Mouse (Mus musculus) heart, postnatal 4 days (tissue): ENCODE results near the gene Ppp3ca. TPM values are rescaled to one million over a fixed set of nuclear protein-coding genes. Genes with fewer than 3 reads are reported as not detected.
A peak's percentile ranks its signal among the peaks of the same experiment; 100 is the strongest.

ENCODE experiments used
- DNase-seq: peaks from one replicate; pipeline ENCODE4 v3.0.0; 2021
- total RNA-seq, 2 experiments: library from RNA; stranded (reverse); gene quantifications; 2 replicates each; pipeline ENCODE4 v1.2.3; 2021

The Ppp3ca gene
- total RNA-seq, 2 experiments from 2014 or later, result 56.4 to 62.2 TPM

DNA sequence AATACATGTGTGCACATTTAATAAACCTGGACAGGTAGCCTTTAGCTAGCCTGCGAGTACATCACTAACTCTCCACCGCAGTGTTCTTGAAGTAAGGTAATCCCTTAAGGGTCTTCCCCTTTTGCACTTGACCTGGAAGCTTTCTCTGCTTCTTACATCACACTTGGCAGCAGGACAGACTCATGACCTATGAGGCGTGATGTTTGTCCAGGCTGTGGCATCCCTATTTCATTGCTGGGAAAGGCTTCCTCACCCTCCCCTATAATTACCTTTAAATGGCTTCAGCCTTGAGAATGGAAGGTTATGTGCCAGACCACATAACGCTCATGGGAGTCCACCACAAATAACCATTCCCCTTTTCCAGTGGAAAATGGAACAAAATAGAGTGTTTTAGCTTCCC, 145.0 kb downstream of the Ppp3ca start:
- DNase-seq, result no peak

DNA sequence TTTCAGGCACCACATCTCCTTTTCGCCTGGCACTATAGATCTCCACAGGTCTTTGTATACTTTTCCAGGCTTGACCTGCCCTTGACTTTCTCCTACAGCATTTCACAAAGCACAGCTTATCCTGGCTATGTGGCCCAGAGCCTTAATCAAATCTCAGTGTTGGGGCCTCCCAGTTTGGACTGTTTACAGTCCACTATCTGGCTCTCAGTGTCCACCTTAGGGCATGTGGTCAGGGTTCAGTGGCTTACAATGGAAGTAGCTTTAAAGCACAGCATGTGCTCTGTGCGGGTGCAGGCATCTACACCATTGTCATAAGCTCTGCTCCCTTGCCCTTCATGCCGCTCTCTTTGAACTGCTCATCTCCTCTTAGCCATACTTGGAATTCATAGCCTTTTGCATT, 146.4 kb downstream of the Ppp3ca start:
- no peak for DNase-seq

DNA sequence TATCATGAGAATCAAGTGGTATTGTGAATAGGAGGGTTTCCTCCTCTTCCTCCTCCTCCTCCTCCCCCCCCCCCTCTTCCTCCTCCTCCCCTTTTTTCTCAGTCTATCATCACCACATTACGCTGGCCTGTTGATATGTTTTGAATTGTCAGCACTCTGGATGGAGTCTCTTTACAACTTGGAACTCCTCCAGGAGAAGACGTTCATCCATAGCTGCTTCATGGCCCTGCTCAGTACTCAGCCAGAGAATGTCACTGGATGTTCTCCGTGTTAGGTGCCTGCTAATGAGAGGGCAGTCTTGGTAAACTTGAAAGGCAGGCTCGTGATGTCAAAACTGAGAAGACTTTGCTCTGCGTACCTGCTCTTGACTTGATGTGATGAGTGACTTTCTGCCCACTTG, 149.1 kb downstream of the Ppp3ca start:
- DNase-seq, result no peak

DNA sequence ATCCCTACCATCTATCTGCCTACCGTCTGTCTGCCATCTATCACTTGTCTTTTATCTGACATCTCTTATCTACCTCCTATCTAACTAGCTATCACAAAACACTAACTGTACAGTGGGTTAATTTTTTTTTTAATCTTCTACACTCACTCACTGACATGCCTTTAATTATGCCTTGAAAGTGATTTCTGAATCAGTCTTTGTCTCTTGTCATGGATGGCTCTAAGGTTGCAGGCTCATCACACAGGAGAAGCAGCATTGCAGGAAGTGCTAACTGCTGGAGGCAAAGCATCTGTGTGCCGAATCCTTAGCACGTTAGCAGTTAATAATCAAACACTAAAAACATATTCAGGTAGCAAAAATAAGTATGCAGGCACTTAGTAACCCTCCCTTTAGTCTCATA, 151.1 kb downstream of the Ppp3ca start:
- DNase-seq, result no peak

DNA sequence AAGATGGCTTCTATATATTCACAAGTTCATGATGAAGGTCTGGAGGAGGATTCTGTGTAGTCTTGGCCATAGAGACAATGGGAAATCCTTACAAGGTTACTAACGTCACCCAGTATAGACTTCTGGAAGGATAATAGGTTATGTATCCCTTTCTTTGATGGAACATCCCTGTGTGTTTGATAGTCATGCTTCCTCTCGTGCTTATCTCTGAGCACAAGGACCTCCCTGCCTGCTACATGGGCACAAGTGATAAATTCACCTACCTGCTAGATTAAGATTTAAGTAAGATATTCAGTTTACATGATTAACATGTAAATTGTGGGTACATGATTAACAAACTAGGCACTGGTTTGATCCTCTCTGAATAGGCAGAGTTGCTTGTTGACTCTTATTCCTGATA, 152.1 kb downstream of the Ppp3ca start:
- DNase-seq, result no peak

DNA sequence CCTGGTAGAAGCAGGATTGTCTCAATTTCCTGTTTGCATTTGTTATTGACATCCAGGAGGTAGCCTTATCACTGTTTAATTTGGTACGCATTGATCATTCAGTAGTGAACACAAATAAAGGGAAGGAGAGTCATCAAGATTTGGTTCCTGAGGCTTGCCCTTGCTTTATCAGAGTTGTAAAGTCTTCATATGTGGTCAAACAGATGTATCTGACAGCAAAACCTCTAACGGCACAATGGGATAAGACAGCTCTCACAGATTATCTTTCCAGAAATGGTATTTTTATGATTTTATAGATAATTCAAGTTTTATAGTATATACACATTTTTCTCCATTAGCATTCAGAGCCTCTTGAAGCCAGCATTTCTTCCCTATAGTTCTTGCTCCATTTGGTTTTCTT, 152.5 kb downstream of the Ppp3ca start:
- no peak for DNase-seq

DNA sequence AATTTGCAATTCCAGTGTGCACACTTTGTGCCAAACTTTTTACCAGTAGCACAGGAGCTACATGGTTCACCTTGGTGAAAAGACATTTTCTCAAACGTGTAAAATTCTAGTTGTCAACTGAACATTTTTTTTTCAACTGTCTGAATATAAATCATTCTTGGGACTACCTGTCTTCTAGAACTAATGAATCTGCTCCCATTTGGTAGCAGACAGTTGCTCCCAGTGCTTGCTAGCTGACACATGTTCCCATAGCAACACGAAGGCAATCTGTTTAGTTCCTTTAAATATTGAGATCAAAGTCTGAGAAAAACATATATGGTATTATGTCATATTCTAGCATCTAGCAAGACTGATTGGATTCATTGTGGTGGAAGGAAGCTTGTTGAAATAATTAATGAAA, 158.5 kb downstream of the Ppp3ca start:
- DNase-seq, result no peak

DNA sequence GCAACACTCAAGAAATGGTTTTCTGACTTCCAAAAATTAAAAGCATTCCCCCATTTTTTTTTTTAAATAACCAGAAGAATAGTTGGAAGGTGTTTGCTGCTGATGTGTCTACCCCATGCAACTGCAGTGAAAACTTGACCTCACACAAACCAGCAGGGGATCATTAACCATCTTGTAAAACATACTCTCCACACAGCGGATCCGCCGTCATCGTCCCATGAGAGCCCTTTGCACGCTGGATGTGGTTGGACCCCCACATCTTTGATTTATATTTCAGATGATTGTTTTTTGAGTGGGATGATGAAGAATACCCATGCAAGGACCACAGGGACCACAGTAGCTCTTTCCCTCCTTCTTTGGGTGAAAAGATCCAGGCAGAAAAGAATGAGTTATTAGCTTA, 159.2 kb downstream of the Ppp3ca start:
- DNase-seq, result no peak

DNA sequence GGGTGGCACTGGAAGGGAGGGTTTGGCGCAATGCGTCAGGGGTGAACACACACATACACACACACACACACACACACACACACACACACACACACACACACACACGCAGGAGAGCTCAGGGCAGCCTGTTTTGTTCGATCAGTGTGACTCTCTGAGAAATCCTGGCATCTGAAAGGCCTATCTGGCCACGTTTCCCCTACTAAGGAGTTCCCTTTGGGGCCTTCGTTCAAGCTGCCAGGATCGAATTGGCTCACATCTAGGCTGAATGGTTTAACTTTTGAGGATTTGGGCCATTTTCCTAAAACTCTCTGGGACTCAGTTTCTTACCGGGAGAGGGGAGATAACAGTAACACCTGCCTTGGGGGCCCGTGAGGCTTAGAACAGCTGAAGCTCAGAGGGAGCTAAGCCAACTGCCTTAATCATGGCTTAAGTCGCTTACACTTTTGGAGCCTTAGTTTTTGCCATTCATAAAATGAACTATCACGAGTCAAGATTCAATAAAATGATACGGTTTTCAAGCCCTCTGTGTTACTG, 160.8 kb downstream of the Ppp3ca start:
- DNase-seq, result no peak

DNA sequence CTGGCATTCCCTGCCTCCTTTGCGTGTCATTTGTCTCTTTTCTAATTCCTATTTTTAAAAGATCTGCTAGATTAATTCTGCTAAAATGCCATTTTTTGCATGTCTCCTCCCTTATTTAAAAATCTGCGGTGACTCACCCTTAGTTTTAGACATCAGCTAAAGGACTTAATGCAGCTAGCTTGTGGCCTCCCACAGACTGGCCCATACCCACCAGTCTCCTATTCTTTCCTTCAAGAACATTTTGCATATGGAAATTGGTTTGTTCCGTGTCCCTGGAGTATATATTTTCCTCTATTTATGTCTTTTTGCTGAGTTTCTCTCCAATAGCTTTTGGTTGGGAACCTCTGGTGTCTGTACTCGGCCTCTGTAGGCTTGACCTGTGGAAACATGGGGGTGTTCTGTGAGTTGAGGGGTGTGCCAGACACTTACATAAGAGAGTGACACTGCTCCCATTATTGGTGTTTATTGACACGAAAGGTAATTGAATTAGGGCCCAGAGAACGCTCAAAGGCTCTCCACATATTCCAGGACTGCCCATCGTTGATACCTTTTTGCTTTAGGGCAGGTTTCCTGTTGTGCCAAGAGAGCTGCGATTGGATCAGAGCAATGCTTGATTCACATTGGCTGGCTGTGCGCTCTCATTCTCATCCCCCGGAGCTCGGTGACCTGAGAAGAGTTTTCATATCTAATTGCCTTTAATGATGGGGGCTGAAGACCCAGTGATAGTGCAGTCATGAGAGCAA, 163.2 kb downstream of the Ppp3ca start:
- no peak for DNase-seq

DNA sequence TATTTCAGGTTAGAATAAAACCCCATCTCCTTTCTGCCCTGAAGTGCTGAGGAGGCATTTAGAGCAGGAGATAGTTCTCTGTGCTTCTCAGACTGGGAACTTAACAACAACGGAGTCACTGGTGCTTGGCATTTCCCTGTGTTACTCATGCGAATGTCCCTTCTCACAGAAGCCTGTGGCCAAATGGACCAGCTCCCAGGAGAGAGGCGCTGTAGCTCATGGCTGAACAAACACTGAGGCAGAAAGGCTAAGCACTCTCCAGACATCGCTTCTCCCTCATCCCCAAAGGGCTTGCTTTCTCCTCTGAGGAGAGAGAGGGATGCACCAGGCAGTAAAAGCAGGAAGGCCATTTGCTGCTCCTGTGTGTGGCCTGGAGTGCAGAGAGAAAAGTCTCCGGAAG, 164.0 kb downstream of the Ppp3ca start:
- DNase-seq, result peak; percentile 27

DNA sequence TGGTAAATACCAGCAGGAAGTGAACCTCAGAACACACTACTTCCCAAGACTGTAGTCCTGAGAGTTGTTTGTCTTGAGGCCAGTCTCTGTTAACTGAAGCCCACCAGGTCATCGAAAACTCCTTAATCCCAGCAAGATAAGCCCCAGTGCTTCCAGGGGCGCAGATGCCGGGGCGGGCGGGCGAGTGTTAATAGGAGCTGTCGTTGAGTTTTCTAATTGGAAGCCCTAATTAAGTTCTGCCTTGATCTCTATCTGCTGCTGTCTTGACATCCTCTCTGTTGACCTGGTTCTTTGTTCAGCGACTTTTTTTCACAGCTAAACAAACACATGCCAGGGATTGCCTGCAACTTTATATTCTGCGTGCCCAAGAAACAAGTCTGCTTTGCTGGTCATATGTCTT, 165.9 kb downstream of the Ppp3ca start:
- no peak for DNase-seq

DNA sequence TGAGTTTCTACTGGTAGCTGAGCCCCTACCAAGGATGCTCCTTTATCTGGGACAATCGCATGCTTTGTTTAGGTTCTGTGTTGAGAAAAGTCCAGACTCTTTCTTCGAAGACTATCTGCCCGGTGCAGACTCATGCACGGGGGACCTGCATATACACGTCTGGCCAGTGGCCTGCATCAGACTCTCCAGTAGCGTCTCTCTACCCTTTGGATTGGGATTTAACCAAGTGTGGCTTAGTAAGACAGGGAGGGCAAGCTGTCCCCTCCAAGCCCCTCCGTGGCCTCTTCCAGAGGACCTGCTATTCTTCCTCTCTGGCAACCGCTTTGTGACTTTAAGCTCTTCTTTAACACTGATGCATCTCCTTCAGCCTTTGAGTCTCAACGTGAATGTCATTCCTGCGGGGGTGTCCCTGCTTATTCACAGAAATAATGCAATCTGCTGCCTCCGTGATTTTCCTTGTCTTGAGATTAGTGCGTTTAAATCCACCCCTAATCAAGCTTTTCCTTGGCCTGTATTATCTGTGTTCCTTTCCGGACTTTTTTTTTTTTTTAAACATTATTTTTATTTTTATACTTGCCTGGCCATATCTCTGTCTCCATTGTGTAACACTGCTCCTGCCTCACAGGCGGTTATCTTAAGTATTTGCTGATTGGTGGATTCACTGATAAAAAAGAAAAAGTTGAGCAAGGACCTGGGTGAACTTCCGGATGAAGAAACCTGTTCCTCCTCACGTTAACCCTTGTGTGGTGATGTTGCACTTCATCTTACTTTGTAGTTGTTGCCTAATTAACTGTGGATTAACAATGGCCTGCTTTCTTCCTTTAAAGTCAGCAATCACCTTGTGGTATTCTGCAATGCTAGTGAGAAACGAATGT, 166.6 kb downstream of the Ppp3ca start:
- no peak for DNase-seq

DNA sequence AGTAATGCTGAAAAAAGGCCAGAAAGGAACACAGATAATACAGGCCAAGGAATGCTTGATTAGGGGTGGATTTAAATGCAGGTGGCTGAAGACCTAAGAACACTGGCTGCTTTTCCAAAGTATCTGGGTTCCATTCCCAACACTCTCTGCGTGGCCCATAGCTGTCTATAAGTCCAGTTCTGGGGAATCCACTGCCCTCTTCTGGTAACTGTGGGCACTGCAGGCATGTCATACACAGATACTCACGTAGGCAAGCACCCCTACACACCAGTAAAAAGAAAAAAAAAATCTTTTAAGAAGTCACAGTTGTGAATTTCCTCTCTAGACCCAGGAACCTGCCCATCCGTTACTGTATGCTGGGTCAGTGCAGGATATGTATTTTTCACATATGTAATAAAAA, 167.7 kb downstream of the Ppp3ca start:
- DNase-seq, result peak; percentile 66

DNA sequence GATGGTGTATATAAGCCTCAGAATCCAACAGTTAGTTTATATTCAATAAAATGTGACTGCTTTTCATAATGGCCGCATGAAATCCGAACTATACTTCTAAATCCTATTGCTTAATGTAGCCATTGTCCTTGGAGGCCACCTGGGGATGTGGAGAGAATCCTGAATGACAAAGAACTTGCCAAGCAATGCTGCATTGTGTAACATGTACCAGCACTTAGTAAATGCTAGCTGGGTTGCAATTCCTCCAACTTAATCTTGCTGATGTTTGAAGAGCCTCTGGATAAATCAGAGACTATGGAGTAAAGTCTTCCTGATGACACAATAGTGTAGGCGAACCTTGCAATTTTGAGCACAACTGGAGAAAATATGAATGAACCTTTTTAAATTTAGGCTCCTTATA, 171.4 kb downstream of the Ppp3ca start:
- no peak for DNase-seq

DNA sequence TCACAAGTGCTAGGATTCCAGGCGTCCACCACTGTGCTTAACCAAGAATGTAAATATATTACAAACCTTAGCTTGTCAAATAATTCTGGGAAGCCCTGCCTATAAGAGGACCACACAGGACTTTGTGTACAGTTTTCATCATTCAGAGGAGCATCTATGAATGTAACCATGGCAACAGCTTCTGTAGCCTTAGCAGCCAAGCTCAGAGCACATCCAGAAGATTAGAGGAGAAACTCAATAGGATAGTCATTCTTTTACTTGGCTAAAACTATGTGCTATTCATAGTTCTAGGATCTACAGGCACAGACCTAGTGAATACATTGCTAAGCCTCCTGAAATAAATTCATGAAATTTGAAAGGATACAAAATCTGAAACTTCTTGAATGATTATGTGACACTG, 172.5 kb downstream of the Ppp3ca start:
- no peak for DNase-seq

DNA sequence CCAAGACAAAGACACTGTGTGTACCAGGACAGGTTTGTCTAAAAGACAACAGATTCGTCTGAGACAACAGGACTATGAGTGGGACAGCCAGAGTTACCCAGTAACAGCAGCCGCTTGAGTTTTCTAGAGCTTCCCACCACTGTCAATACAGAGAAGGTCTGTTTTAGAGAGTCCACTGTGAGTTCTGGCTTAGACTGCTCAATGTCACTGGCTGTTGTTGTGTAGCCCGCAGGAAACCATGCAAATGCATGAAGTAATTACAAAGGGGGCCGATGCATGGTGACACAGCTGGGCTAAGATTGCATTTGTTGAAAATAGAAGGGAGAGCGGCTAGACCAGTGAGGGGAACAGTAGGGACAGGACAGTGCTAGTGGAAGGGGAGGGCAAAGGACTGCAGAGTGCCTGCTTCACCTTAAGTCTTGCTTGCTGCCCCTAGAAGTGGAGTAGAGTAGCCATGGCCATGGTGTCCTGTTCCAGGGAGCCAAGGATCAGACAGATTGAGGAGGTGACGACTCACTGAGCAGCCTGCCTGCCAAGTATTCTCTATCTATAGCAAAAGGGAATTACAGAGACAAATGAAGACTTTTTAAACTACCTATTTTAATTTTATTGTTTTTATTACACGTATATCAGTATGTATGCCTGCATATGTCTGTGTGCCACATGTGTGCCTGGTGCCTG, 174.0 kb downstream of the Ppp3ca start:
- DNase-seq, result no peak

DNA sequence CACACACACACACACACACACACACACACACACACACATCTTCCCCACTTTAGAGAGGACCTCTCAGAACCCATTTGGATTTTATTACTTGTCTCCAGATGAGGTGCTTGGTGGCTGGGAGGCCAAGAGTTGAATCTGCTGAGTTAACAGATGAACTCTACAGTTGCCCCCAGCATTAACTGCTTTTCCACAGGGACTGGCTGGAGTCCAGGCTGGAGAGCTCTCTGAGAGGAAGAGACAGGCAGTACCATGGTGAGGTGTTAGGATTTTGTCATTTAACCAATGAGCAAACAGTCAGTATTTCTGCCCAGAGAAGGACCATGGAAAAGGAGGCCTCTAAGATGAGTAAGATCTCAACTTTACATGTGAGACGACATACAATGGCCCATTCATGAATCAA, 179.1 kb downstream of the Ppp3ca start:
- peak; percentile 12 for DNase-seq

DNA sequence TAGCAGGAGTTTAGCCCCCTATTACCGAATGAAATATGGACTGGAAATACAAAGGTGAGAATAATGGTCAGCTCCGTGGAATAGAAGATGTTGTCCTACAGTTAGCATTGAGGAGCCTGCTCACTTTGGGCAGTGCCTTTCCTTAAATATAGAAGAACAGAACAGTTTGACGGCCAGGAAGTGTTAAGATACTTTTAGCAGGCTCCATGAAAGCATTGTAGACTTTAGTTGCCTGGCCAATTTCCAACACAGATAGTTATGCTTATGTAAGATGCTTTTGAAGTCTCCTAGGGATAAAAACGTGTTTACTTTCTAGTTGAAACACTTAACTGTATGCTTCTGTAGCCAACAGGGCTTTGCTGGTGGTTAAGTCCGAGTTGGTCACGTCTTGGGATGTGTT, 183.0 kb downstream of the Ppp3ca start:
- no peak for DNase-seq

DNA sequence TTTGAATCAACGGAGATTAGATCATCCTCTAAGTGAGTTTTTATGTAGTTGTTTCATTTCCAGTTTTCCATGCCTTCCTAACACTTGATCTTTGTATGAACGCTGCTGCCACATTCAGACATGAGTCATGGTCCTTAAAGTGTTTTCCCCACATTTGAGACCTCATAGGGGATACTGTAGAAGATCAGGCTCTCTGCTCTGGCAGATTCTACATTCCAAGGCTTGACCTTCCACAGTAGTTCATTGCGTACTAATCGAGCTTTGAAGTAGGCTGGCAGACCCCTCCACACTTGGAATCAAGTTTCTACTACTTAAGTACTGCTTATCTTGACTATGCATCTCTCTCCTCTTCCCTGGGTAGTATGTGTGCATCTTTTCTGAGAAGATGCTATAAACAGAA, 183.7 kb downstream of the Ppp3ca start:
- DNase-seq, result no peak

DNA sequence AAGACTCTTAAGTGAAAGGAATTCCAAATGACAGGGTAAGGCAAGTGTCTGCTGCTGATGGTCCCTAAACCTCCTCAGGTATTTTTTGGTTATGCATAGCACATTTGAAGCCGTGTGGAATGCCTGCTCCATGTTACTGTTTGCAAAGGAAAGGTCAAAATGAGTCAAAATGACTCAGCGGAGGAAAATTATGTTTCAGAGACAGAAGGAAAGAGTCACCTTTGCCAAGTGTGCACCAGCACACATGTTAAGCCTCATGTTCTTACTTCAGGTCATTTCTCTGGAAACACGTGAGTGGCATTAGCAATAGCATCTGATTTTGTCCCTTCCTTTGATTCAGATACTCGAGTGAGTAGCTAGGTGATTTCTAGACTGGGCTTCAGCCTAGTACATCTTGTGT, 186.1 kb downstream of the Ppp3ca start:
- no peak for DNase-seq

DNA sequence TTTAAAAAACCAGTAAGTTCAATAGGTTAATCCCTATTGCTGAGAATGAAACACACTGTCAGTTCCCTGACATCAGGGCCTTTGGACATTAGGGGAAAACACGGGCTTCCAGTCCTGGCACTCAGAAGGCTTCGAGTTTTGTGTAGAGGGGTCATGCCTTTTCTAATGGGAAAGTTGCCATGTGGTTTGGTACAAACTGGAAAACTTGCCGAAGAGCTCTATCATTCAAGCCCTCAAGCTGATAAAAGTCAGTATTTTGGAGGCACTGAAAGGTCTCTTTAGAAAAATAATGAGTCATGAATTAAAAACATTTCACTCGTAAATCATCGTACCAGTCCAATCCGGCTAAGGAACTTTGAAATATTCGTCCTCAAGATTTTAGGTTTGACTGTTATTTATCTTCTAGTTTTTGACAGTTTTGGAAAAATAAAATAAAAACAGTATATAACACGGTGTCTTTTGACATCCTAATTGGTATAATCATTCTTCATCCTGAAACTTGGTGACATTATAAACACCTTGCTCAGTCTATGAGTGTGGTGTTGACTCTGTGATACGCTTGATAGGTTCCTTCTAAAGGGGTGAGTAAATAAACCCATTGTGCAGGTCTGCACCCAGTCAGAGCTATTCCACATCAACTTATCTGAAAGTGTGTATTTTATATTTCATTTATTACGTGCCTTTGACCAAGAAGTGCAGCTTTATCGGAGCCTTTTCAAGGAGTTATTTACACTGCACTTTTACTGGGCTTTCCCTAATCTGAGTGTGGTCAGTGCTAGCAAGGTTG, 192.3 kb downstream of the Ppp3ca start:
- DNase-seq, result no peak
